Mouse (Mus musculus) G1E (cell line): ENCODE results near the gene H2afy. TPM values are rescaled to one million over a fixed set of nuclear protein-coding genes. Genes with fewer than 3 reads are reported as not detected.

Source experiments
- ATAC-seq: 2 replicates; pipeline ENCODE4 v1.8.0; 2016; ENCODE audit warnings: mild to moderate bottlenecking; ENCODE audit not compliant: insufficient number of reproducible peaks, poor library complexity, low FRiP score, severe bottlenecking; ENCODE audit errors: extremely low read depth
- DNase-seq: peaks from one replicate; pipeline ENCODE4 v3.0.0; 2012; ENCODE audit warnings: low spot score
- H3K27me3 ChIP-seq: 2 replicates; pipeline ENCODE4 v1.6.1; 2012; ENCODE audit warnings: mild to moderate bottlenecking, low read length, inconsistent platforms; ENCODE audit not compliant: insufficient read depth
- H3K36me3 ChIP-seq: replicated peaks from 2 replicates; pipeline ENCODE3; 2012; ENCODE audit warnings: mild to moderate bottlenecking, inconsistent platforms
- H3K4me1 ChIP-seq: 2 replicates; pipeline ENCODE4 v1.6.1; 2012; ENCODE audit warnings: low read depth, low read length, inconsistent platforms, mixed read lengths; ENCODE audit not compliant: insufficient read depth
- H3K4me3 ChIP-seq: 2 replicates; pipeline ENCODE4 v1.5.1; 2012; ENCODE audit warnings: low read depth, mild to moderate bottlenecking, inconsistent platforms, low read length, moderate library complexity, mixed read lengths
- H3K9me3 ChIP-seq: replicated peaks from 2 replicates; pipeline ENCODE4 v1.6.1; 2012; ENCODE audit warnings: inconsistent platforms
- CTCF ChIP-seq: IDR thresholded peaks from 2 replicates; pipeline ENCODE4 v1.5.1; 2012; ENCODE audit warnings: low read depth, low read length, inconsistent platforms, mixed read lengths
- GATA1 ChIP-seq: IDR thresholded peaks from 2 replicates; pipeline ENCODE4 v1.6.1; 2012; ENCODE audit warnings: borderline replicate concordance, low read length, inconsistent platforms, mixed read lengths
- GATA2 ChIP-seq: IDR thresholded peaks from 2 replicates; pipeline ENCODE4 v1.6.1; 2012; ENCODE audit warnings: low read depth, low read length, inconsistent platforms, borderline replicate concordance
- POLR2AphosphoS5 ChIP-seq: IDR thresholded peaks from 2 replicates; pipeline ENCODE4 v1.6.1; 2012; ENCODE audit warnings: low read depth, low read length, inconsistent platforms; ENCODE audit not compliant: insufficient replicate concordance
- TAL1 ChIP-seq: conservative IDR thresholded peaks from 2 replicates; pipeline ENCODE4 v1.6.1; 2012; ENCODE audit warnings: low read depth, low read length, inconsistent platforms, mixed read lengths
- polyA plus RNA-seq: library from polyadenylated mRNA; stranded (reverse); fragments of >175 nt; gene quantifications from 2 replicates; pipeline ENCODE4 v1.2.3, GENCODE M21; 2012
- total RNA-seq, 2 experiments: library from RNA; stranded (forward) in 1 of 2; stranded (reverse) in 1 of 2; fragments of 200-1000 nt in 1 of 2; fragments of >200 nt in 1 of 2; fragmentation: Nextera tagmentation in 1 of 2; gene quantifications; 2 replicates each; pipeline ENCODE4 v1.2.3; 2014 to 2017

The H2afy gene
- total and polyA plus RNA-seq, 3 experiments: 189 to 503 (median 198) TPM

- no peak for DNase-seq
- ATAC-seq: no peak
- Histone ChIP-seq H3K36me3 (no peaks in the 10 kb centered on the region), H3K4me1 (no peaks in the 10 kb centered on the region), H3K4me3 (no peak overlapping the region), H3K9me3 (no peaks in the 10 kb centered on the region), H3K27me3 (peaks cover 33% of the 10 kb centered on the region)
- TF ChIP-seq GATA1 (no peak), TAL1 (no peak), POLR2AphosphoS5 (no peak), CTCF (no peak), GATA2 (no peak)
These were observed 27.6 kb upstream of the H2afy start for GRCm38 (mm10) chr13:56163751-56164150.

- Histone ChIP-seq H3K9me3 (no peaks in the 10 kb centered on the region), H3K27me3 (peaks cover 33% of the 10 kb centered on the region), H3K4me3 (no peak overlapping the region), H3K4me1 (no peaks in the 10 kb centered on the region; the same call in 1 of the 2 replicates), H3K36me3 (no peaks in the 10 kb centered on the region)
- TF ChIP-seq POLR2AphosphoS5 (no peak), GATA1 (no peak), TAL1 (no peak), CTCF (no peak), GATA2 (no peak)
- ATAC-seq (no peak), DNase-seq (no peak)
These were observed 26.7 kb upstream of the H2afy start for GRCm38 (mm10) chr13:56162859-56163258.

- Histone ChIP-seq H3K4me1 (no peaks in the 10 kb centered on the region; the same call in 1 of the 2 replicates), H3K9me3 (no peaks in the 10 kb centered on the region), H3K36me3 (no peaks in the 10 kb centered on the region), H3K4me3 (no peak overlapping the region), H3K27me3 (peaks cover 38% of the 10 kb centered on the region)
- no peak for ATAC-seq
- no peak for DNase-seq
- TF ChIP-seq TAL1 (no peak), GATA1 (no peak), POLR2AphosphoS5 (no peak), GATA2 (no peak), CTCF (no peak)
These were observed 23.6 kb upstream of the H2afy start for GRCm38 (mm10) chr13:56159614-56160363.

- peaks cover 34% of the 10 kb centered on the region for H3K27me3 ChIP-seq
- H3K4me1 ChIP-seq: peaks cover 2% of the 10 kb centered on the region; the same call in 1 of the 2 replicates
- H3K36me3 ChIP-seq: no peaks in the 10 kb centered on the region
- ATAC-seq (no peak), DNase-seq (no peak)
- H3K9me3 ChIP-seq: no peaks in the 10 kb centered on the region
- TF ChIP-seq GATA1 (no peak), GATA2 (no peak), POLR2AphosphoS5 (no peak), TAL1 (no peak)
- H3K4me3 ChIP-seq: no peak overlapping the region
These were observed 22.9 kb upstream of the H2afy start for GRCm38 (mm10) chr13:56159016-56159601.

GRCm38 (mm10) chr13:56155671-56156070, 19.5 kb upstream of the H2afy start:
- no peak for DNase-seq
- Histone ChIP-seq H3K27me3 (peaks cover 26% of the 10 kb centered on the region), H3K36me3 (no peaks in the 10 kb centered on the region), H3K4me3 (no peak overlapping the region), H3K4me1 (peaks cover 31% of the 10 kb centered on the region), H3K9me3 (no peaks in the 10 kb centered on the region)
- TF ChIP-seq CTCF: no peak
- no peak for TF ChIP-seq TAL1
- TF ChIP-seq POLR2AphosphoS5: no peak
- no peak for TF ChIP-seq GATA1
- no peak for TF ChIP-seq GATA2
- no peak for ATAC-seq

GRCm38 (mm10) chr13:56155048-56155447, 18.9 kb upstream of the H2afy start:
- Histone ChIP-seq H3K36me3 (no peaks in the 10 kb centered on the region), H3K9me3 (no peaks in the 10 kb centered on the region), H3K4me3 (no peak overlapping the region), H3K4me1 (peaks cover 37% of the 10 kb centered on the region), H3K27me3 (peaks cover 20% of the 10 kb centered on the region)
- TF ChIP-seq GATA1 (no peak), TAL1 (no peak), GATA2 (no peak), POLR2AphosphoS5 (no peak), CTCF (no peak)
- DNase-seq (no peak), ATAC-seq (no peak)
